Mouse (Mus musculus): Measurements from ENCODE around the gene Dusp8. TPM values are rescaled to one million over a fixed set of nuclear protein-coding genes. Genes with fewer than 3 reads are reported as not detected.

The Dusp8 gene
- polyA plus RNA-seq, 1 experiment from 2014 or later: 2.6 TPM

DNA sequence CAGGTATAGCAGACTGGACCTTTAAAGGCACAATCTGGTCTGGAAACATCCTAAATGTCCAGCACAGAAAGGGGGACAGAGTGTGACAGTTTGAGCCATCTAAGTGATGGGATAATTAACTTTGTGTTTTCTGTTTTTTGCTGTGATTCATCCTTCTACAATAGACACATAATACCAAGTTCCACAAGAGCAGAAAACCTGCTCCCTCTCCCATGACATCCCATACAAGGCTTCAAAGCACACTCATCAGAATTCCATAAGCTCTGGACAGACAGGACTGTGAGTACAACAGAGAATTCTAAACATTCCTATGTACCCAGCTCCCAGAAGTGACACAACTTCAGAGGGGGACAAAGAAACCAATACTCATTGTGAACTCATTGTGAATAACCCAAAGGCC is 45.1 kb downstream of the Dusp8 start:
- DNase-seq (ENCODE audit: low spot score) (no peak), ATAC-seq (replicated peaks; ENCODE audit: low FRiP score) (no peak)
- no peaks in the 10 kb centered on the region for H3K27me3 ChIP-seq (replicated peaks; ENCODE audit: control insufficient read depth, insufficient read depth, low read length)
- H3K4me3 ChIP-seq (ENCODE audit: low read depth, low read length): no peak overlapping the region
- no peaks in the 10 kb centered on the region for H3K9me3 ChIP-seq (ENCODE audit: control insufficient read depth, low read length)
- H3K27ac ChIP-seq (ENCODE audit: low read depth, low read length): no peak overlapping the region
- H3K4me1 ChIP-seq (replicated peaks; ENCODE audit: control insufficient read depth, insufficient read depth, low read length): no peaks in the 10 kb centered on the region
- no peak overlapping the region for H3K9ac ChIP-seq (ENCODE audit: low read depth, low read length)
- H3K36me3 ChIP-seq (ENCODE audit: control insufficient read depth, insufficient read depth, low read length): peaks cover 3% of the 10 kb centered on the region; the same call in 1 of the 2 replicates
- H3K4me2 ChIP-seq: no peak overlapping the region

DNA sequence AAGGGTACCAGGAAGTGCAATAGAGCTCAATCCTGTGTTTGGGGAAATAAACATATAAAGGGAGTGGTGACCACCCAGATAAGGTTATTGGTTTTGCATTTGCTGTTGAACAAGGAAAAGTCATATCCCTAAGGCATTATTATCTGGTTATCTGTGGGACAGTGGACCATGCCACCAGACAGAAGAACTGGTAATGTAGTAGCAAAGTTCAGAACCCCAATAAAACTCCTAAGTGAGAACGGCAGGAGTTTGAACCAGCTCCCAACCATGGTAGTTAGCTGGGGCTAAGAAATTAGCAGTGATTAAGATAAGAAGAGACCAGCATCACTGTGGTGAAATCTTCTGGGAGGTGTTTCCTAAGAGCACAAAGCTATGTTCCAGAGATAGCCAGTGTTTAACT is 49.7 kb downstream of the Dusp8 start:
- Histone ChIP-seq H3K9ac (ENCODE audit: low read depth, low read length) (no peak overlapping the region), H3K9me3 (ENCODE audit: control insufficient read depth, low read length) (no peaks in the 10 kb centered on the region), H3K27ac (ENCODE audit: low read depth, low read length) (no peak overlapping the region), H3K4me2 (no peak overlapping the region), H3K4me3 (ENCODE audit: low read depth, low read length) (no peak overlapping the region), H3K27me3 (replicated peaks; ENCODE audit: control insufficient read depth, insufficient read depth, low read length) (no peaks in the 10 kb centered on the region), H3K4me1 (replicated peaks; ENCODE audit: control insufficient read depth, insufficient read depth, low read length) (no peaks in the 10 kb centered on the region), H3K36me3 (ENCODE audit: control insufficient read depth, insufficient read depth, low read length) (no peaks in the 10 kb centered on the region)
- DNase-seq (ENCODE audit: low spot score) (no peak), ATAC-seq (replicated peaks; ENCODE audit: low FRiP score) (no peak)
- WGBS: 72% methylated on average over 1 of the region's 1 CpGs

DNA sequence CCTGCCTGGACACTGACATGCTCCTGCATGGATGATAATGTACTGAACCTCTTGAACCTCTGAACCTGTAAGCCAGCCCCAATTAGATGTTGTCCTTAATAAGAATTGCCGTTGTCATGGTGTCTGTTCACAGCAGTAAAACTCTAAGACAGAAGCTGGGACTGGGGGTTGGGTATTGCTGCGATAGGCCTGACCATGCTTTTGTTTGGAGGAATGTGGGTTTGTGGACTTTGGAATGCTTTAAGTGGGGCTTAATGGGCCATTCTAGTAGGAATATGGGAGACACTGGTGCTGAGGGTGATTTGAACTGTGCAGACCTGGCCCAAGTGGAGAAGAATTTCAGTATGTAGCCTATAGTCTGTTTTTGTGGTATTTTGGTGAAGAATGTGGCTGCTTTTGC is 50.3 kb downstream of the Dusp8 start:
- ATAC-seq (replicated peaks; ENCODE audit: low FRiP score): no peak
- no peak for DNase-seq (ENCODE audit: low spot score)
- Histone ChIP-seq H3K36me3 (ENCODE audit: control insufficient read depth, insufficient read depth, low read length) (no peaks in the 10 kb centered on the region), H3K4me1 (replicated peaks; ENCODE audit: control insufficient read depth, insufficient read depth, low read length) (no peaks in the 10 kb centered on the region), H3K9ac (ENCODE audit: low read depth, low read length) (no peak overlapping the region), H3K4me2 (no peak overlapping the region), H3K9me3 (ENCODE audit: control insufficient read depth, low read length) (no peaks in the 10 kb centered on the region), H3K27ac (ENCODE audit: low read depth, low read length) (no peak overlapping the region), H3K27me3 (replicated peaks; ENCODE audit: control insufficient read depth, insufficient read depth, low read length) (no peaks in the 10 kb centered on the region), H3K4me3 (ENCODE audit: low read depth, low read length) (no peak overlapping the region)
- 80% methylated on average over 2 of the region's 2 CpGs for WGBS

DNA sequence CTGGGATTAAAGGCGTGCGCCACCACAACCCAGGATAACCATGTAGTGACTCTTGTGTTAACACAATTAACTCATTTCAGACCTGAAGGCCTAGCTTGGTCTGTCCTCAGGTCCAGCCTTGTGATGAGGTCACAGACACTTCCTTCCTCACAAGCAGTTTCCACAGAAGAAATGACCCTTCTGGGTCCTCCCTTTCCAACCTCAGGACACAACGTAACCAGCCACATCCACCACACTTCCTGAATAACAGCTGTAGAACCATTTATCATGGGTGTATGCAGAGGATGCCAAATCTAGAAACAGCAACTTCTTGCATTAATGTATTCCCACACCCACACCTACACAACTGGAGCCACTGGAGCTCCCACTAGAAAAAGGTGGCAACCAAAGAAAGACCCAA is 54.9 kb downstream of the Dusp8 start:
- DNase-seq (ENCODE audit: low spot score) (no peak), ATAC-seq (replicated peaks; ENCODE audit: low FRiP score) (no peak)
- H3K4me2 ChIP-seq: no peak overlapping the region
- 82% methylated on average over 3 of the region's 3 CpGs for WGBS
- H3K27me3 ChIP-seq (replicated peaks; ENCODE audit: control insufficient read depth, insufficient read depth, low read length): no peaks in the 10 kb centered on the region
- H3K36me3 ChIP-seq (ENCODE audit: control insufficient read depth, insufficient read depth, low read length): no peaks in the 10 kb centered on the region
- no peak overlapping the region for H3K27ac ChIP-seq (ENCODE audit: low read depth, low read length)
- no peaks in the 10 kb centered on the region for H3K9me3 ChIP-seq (ENCODE audit: control insufficient read depth, low read length)
- no peaks in the 10 kb centered on the region for H3K4me1 ChIP-seq (replicated peaks; ENCODE audit: control insufficient read depth, insufficient read depth, low read length)
- no peak overlapping the region for H3K9ac ChIP-seq (ENCODE audit: low read depth, low read length)
- H3K4me3 ChIP-seq (ENCODE audit: low read depth, low read length): no peak overlapping the region

DNA sequence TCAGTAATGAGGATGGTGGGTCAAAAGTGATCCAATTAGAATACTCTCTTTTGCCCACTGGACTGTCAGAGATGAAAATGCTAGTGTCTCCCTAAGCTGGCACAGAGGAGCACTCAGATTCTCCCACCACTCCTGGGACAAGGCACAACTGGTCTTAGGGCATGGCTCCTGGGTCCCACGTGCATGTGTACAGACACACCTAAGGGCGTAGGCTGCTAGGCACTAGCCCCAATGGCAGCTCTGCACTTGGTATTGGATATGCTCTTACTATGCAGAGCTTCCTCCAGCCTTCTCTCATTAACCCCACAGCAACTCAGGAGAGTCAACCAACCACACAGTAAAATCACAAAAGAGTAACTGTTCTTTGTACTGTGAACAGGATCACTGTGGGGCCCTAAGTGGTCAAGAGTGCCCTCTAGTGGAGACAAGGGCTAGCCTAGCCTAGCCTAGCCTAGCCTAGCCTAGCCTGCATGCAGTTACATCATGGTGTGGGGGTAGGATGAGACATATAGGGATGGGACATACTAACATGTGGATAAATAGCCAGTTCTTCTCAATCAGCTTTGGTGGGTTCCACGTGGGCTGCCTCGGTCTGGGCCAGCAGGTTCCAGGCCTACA is 58.0 kb downstream of the Dusp8 start:
- no peak for DNase-seq (ENCODE audit: low spot score)
- H3K9me3 ChIP-seq (ENCODE audit: control insufficient read depth, low read length): no peaks in the 10 kb centered on the region
- H3K36me3 ChIP-seq (ENCODE audit: control insufficient read depth, insufficient read depth, low read length): no peaks in the 10 kb centered on the region
- 75% methylated on average over 4 of the region's 4 CpGs for WGBS
- H3K9ac ChIP-seq (ENCODE audit: low read depth, low read length): no peak overlapping the region
- no peak overlapping the region for H3K27ac ChIP-seq (ENCODE audit: low read depth, low read length)
- H3K4me3 ChIP-seq (ENCODE audit: low read depth, low read length): no peak overlapping the region
- H3K27me3 ChIP-seq (replicated peaks; ENCODE audit: control insufficient read depth, insufficient read depth, low read length): no peaks in the 10 kb centered on the region
- no peaks in the 10 kb centered on the region for H3K4me1 ChIP-seq (replicated peaks; ENCODE audit: control insufficient read depth, insufficient read depth, low read length)
- H3K4me2 ChIP-seq: no peak overlapping the region
- ATAC-seq (replicated peaks; ENCODE audit: low FRiP score): peak; percentile 83

DNA sequence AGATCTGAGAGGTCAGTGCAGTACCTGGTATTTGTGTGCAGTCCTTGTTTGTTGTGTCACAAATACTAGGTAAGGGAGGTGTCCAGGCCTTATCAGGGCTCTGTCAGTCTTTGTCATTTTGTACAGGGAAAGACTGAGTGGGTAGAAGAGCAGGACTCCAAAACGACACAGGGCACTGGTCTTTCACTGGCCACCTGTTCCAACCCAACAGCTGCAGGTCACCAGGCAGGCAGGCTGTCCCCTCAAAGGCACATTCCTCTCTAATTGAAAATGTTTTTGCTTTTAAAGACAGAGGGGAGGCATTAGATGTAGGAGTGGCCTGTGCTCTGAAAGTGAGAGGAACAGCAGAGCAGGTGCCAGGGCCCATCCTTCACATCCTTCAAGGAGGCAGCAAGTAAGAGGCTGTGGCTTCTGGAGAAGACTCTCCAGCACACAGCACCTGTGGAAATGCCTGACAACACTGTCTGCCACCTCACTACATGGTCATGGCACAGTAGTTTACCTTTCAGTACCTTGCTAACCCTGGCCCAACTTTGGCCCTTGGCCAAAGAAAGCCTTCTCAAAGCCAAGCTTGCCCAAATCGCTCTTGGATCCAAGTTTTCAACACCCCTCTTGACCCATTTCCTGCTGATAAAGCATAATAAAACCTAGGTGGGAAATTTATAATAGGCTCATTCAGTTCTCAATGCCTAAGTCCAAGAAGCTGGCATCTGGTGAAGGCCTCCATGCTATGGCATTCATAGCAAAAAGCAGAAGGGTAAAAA is 60.4 kb downstream of the Dusp8 start:
- H3K4me1 ChIP-seq (replicated peaks; ENCODE audit: control insufficient read depth, insufficient read depth, low read length): no peaks in the 10 kb centered on the region
- H3K9me3 ChIP-seq (ENCODE audit: control insufficient read depth, low read length): no peaks in the 10 kb centered on the region
- H3K4me3 ChIP-seq (ENCODE audit: low read depth, low read length): no peak overlapping the region
- no peak overlapping the region for H3K9ac ChIP-seq (ENCODE audit: low read depth, low read length)
- no peak overlapping the region for H3K27ac ChIP-seq (ENCODE audit: low read depth, low read length)
- H3K4me2 ChIP-seq: no peak overlapping the region
- DNase-seq (ENCODE audit: low spot score) (no peak), ATAC-seq (replicated peaks; ENCODE audit: low FRiP score) (no peak)
- 75% methylated on average over 2 of the region's 2 CpGs for WGBS
- no peaks in the 10 kb centered on the region for H3K27me3 ChIP-seq (replicated peaks; ENCODE audit: control insufficient read depth, insufficient read depth, low read length)
- no peaks in the 10 kb centered on the region for H3K36me3 ChIP-seq (ENCODE audit: control insufficient read depth, insufficient read depth, low read length)

DNA sequence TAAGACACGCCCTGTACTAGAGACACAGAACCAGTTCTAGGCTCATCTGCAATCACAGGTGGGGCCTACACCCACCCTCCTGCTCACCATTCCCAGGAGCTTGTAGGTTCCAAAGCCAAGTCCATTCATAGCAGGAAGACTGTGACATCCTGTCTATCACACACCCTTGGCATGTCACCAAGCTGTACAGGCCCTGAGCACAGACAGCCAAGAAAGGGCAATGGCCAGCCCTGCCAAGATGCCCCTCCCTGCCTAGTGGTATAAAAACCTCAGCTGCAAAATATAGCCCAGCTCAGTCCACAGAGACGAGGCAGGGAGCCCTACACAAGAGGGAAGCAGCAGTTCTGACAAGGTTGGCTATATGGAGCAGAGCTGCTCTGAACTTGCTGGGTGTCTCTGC is 61.4 kb downstream of the Dusp8 start:
- DNase-seq (ENCODE audit: low spot score) (no peak), ATAC-seq (replicated peaks; ENCODE audit: low FRiP score) (no peak)
- no peaks in the 10 kb centered on the region for H3K4me1 ChIP-seq (replicated peaks; ENCODE audit: control insufficient read depth, insufficient read depth, low read length)
- WGBS: 79% methylated on average over 2 of the region's 2 CpGs
- no peak overlapping the region for H3K4me2 ChIP-seq
- H3K9me3 ChIP-seq (ENCODE audit: control insufficient read depth, low read length): no peaks in the 10 kb centered on the region
- no peak overlapping the region for H3K9ac ChIP-seq (ENCODE audit: low read depth, low read length)
- no peaks in the 10 kb centered on the region for H3K27me3 ChIP-seq (replicated peaks; ENCODE audit: control insufficient read depth, insufficient read depth, low read length)
- no peak overlapping the region for H3K27ac ChIP-seq (ENCODE audit: low read depth, low read length)
- no peak overlapping the region for H3K4me3 ChIP-seq (ENCODE audit: low read depth, low read length)
- H3K36me3 ChIP-seq (ENCODE audit: control insufficient read depth, insufficient read depth, low read length): no peaks in the 10 kb centered on the region

DNA sequence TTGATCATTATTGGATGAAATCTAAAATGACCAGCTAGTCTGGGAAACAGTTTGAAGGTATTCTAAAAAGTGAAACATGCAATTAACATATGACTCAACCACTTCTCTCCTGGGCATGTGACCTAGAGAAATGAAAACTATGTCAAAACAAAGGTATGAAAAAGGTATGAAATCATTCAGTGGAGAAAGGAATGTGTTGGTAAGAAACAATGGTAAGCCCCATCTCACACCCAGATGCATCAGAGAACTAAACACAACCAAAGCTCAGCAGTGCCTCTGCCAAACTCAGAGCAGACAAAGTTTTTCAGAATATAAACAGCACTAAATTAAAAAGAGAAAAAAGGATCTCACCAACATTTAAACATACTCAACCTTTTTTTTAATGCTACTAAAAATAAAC is 65.6 kb downstream of the Dusp8 start:
- no peak overlapping the region for H3K4me2 ChIP-seq
- H3K4me1 ChIP-seq (replicated peaks; ENCODE audit: control insufficient read depth, insufficient read depth, low read length): no peaks in the 10 kb centered on the region; the same call in 1 of the 2 replicates
- no peaks in the 10 kb centered on the region for H3K27me3 ChIP-seq (replicated peaks; ENCODE audit: control insufficient read depth, insufficient read depth, low read length)
- no peak overlapping the region for H3K27ac ChIP-seq (ENCODE audit: low read depth, low read length)
- H3K4me3 ChIP-seq (ENCODE audit: low read depth, low read length): no peak overlapping the region
- no peaks in the 10 kb centered on the region for H3K36me3 ChIP-seq (ENCODE audit: control insufficient read depth, insufficient read depth, low read length)
- no peaks in the 10 kb centered on the region for H3K9me3 ChIP-seq (ENCODE audit: control insufficient read depth, low read length)
- DNase-seq (ENCODE audit: low spot score) (no peak), ATAC-seq (replicated peaks; ENCODE audit: low FRiP score) (no peak)
- no peak overlapping the region for H3K9ac ChIP-seq (ENCODE audit: low read depth, low read length)

All from liver, embryonic 11.5 days (tissue).